Mouse (Mus musculus) MEL (cell line): ENCODE measurements around the gene Nop2.

Experiments
- CHD2 ChIP-seq: IDR thresholded peaks from 2 replicates; pipeline ENCODE4 v1.6.1; 2011; ENCODE audit warnings: low read length, improper control_type of control experiment
- CTCF ChIP-seq, 3 experiments: IDR thresholded peaks in 2 of 3; conservative IDR thresholded peaks in 1 of 3; 2 replicates each; pipeline ENCODE4 v1.5.1; 2011 to 2012; ENCODE audit warnings: low read length in 3 of 3, low read depth in 2 of 3, mild to moderate bottlenecking in 2 of 3, improper control_type of control experiment in 1 of 3, inconsistent platforms in 1 of 3, mixed read lengths in 1 of 3, moderate library complexity in 1 of 3; ENCODE audit not compliant: control insufficient read depth in 1 of 3, insufficient read depth in 1 of 3, poor library complexity in 1 of 3, severe bottlenecking in 1 of 3
- MAZ ChIP-seq: IDR thresholded peaks from 2 replicates; pipeline ENCODE4 v1.6.1; 2012; ENCODE audit warnings: low read depth, mild to moderate bottlenecking, inconsistent platforms, low read length, improper control_type of control experiment
- MEF2A ChIP-seq: IDR thresholded peaks from 2 replicates; pipeline ENCODE4 v1.6.1; 2014; ENCODE audit warnings: low read depth, mild to moderate bottlenecking, inconsistent platforms, low read length, improper control_type of control experiment; ENCODE audit not compliant: poor library complexity, insufficient replicate concordance, severe bottlenecking; ENCODE audit errors: extremely low read depth

- TF ChIP-seq CHD2 (no peak), MEF2A (no peak), CTCF (IDR thresholded peaks at IDR 0.05 in 2 of 3, conservative IDR thresholded peaks at IDR 0.05 in 1 of 3; ENCODE audit: control insufficient read depth in 1 of 3, insufficient read depth in 1 of 3, low read depth in 2 of 3, low read length in 3 of 3, poor library complexity in 1 of 3, severe bottlenecking in 1 of 3) (no peak), MAZ (no peak)
These were observed 24.8 kb downstream of the Nop2 start for GRCm38 (mm10) chr6:125156491-125156890.
